Mouse (Mus musculus): ENCODE data around the gene Jag1. TPM values are rescaled to one million over a fixed set of nuclear protein-coding genes. Genes with fewer than 3 reads are reported as not detected.

Gene Jag1
- polyA plus RNA-seq (2014; fragmentation: Illumina TruSeq; extraction: RNeasy Lipid Tissue Mini Kit (QIAGEN cat#74804); ENCODE audit: low read depth, low replicate concordance) = 12.8 TPM

DNA sequence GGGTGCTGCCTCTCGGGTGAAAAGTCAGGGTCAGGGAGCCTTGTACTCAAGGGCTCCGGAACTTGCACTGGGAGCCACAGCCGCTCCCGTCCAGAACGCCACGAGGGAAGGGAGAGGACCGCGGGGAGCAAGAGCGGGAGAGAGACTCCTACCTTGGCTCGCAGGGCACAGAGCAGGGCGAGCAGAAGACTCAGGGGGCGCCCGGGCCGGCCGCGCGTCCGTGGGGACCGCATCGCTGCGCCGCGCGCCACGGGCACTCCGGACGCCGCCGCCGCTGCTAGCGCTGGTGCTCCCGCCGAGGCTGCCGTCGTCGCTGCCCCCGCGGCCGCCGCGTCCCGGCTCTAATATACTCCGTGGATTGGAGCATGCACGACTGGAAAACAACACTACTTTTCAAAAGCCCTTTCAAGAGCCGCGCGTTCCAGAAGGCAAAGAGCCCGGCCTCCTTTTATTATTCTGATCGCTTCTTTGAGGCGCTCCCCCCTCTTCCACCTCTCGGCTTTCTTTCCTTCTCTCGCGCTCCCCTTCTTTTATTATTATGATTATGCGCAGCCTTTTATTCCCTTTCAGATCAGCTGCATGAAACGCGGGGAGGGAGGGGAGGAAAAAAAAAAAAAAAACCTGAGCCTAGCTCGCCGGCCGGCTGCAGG lies at the start of gene Jag1:
Gene Jag1, minus strand, starts transcription at position 620 of the 650 bp plus-strand sequence.

Other genes starting within 250 kb of the Jag1 start
- gene AL731706.2, start 231.0 kb downstream of the Jag1 start, polyA plus RNA-seq (2014; fragmentation: Illumina TruSeq; extraction: RNeasy Lipid Tissue Mini Kit (QIAGEN cat#74804); ENCODE audit: low read depth, low replicate concordance) = 33.0 TPM
- 7.4 TPM for gene Slx4ip, start 225.4 kb downstream of the Jag1 start, polyA plus RNA-seq (2014; fragmentation: Illumina TruSeq; extraction: RNeasy Lipid Tissue Mini Kit (QIAGEN cat#74804); ENCODE audit: low read depth, low replicate concordance)
- 20.5 TPM for gene AL731706.1, start 225.3 kb downstream of the Jag1 start, polyA plus RNA-seq (2014; fragmentation: Illumina TruSeq; extraction: RNeasy Lipid Tissue Mini Kit (QIAGEN cat#74804); ENCODE audit: low read depth, low replicate concordance)
- gene Mkks, start 225.3 kb downstream of the Jag1 start, polyA plus RNA-seq (2014; fragmentation: Illumina TruSeq; extraction: RNeasy Lipid Tissue Mini Kit (QIAGEN cat#74804); ENCODE audit: low read depth, low replicate concordance) = 5.7 TPM

Data from adipose tissue, adult 10 weeks (tissue).